Mouse (Mus musculus) stomach, postnatal 0 days (tissue): Measurements from ENCODE around the gene Pnp2.

Experiments used
- CTCF ChIP-seq: IDR thresholded peaks from 2 replicates; pipeline ENCODE4 v1.5.1; 2016; ENCODE audit warnings: antibody characterized with exemption, low read depth, mild to moderate bottlenecking, moderate library complexity
- EP300 ChIP-seq: optimal IDR thresholded peaks from 2 replicates; pipeline ENCODE3; 2016; ENCODE audit warnings: antibody characterized with exemption

DNA sequence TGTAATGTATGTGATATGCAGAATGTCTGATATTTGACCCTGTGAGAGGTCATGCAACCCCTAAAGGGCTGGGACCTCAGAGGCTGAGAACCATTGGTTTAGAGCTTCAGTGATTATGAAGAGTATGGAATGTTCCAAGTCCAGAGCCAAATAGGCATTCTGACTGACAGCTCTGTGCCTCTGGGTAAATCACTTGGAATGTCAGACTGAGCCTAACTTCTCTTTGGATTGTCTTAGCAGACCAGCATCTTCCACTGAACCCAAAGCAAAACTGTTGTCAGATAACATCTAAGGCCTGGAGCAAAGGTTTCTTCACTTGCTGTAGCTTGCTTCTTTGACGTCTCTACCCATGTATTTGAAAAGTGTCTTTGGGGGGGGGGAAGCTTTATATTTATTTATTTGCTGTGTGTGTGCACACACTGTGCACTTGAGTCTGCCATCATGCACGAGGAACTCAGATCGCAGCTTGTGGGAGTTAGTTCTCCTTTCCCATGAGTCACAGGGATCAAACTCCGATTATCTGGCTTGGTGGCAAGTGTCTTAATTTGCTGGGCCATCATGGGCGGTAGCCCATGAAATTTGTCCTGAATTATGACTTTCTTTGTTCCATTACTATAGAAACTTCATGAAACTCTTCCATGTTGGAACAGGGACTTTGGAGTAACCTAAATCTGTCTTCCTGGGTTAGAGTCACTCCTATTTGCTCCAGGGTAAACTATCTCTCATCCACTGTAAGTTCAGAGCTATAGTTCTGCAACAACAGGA, 12.6 kb downstream of the Pnp2 start:
- TF ChIP-seq EP300 (no peak), CTCF (no peak)
